Mouse (Mus musculus) gastrocnemius, postnatal 4 days (tissue): Measurements from ENCODE around the gene Mageb16. TPM values are rescaled to one million over a fixed set of nuclear protein-coding genes. Genes with fewer than 3 reads are reported as not detected.

ENCODE experiments used
- DNase-seq, 2 experiments: peaks; one replicate each; pipeline ENCODE4 v3.0.0; 2021 to 2022; ENCODE audit warnings: low spot score in 2 of 2, mixed read lengths in 2 of 2
- long read RNA-seq, 2 experiments: library from polyadenylated mRNA; stranded (forward); transcript quantifications; one replicate each; pipeline ENCODE4 v2.0.0; 2021
- total RNA-seq, 2 experiments: library from RNA; stranded (reverse); gene quantifications; 2 replicates each; pipeline ENCODE4 v1.2.3; 2021

Mageb16 gene
- total RNA-seq, result not detected
- long read RNA-seq, experiment 1, result 0 reads
- long read RNA-seq, experiment 2, result 0 reads

DNA sequence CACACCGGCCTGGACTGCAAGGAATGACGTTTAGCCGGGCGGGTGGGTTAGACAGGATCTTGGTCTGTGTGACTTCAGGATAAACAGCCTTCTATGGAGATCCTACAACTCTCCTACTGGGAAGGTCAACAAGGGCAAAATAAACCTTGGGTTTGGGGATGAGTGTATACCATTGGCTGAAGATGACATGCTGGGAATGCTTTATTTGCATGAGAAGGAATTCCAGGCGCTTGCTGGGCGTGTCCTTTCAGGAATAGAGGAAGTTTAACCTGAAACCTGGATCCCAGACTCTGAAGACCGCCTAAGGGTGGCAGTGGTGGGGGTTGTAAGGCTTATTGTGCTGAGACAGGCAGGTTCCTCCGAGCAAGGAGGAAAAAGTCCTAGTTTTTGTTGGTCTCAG is at the start of gene Mageb16:
TSS of gene Mageb16 (minus strand) at position 25 of the 400 bp plus-strand sequence.
- DNase-seq, result no peak

- no peak for DNase-seq
Measured at GRCm38 (mm10) chrX:79651091-79651490, 20.1 kb downstream of the Mageb16 start.

GRCm38 (mm10) chrX:79635396-79635795 is 35.8 kb downstream of the Mageb16 start:
- DNase-seq, result no peak

GRCm38 (mm10) chrX:79606462-79606861 is 64.8 kb downstream of the Mageb16 start:
- no peak for DNase-seq

Other genes starting within 250 kb of the Mageb16 start
- gene Gm7173, start 154.2 kb downstream of the Mageb16 start, total RNA-seq, result under 1 TPM; 0.15 to 0.16 TPM